Mouse (Mus musculus): ENCODE results near the gene Pclo.
"Not testable (repeated sequence)": the region's sequence is repeated elsewhere in the genome, so short reads cannot be mapped to it uniquely, and the experiment has no call there.

Pclo gene

DNA sequence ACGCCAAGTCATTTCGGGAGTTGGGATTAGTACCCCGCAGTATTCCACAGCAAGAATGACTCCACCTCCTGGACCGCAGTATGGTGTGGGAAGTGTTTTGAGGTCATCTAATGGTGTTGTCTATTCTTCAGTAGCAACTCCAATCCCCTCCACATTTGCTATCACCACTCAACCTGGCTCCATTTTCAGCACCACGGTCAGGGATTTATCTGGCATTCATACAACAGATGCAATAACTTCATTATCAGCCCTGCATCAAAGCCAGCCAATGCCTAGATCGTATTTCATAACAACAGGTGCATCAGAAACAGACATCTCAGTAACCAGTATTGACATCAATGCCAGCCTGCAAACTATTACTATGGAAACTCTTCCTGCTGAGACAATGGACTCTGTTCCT lies 165.7 kb downstream of the Pclo start:
- in situ Hi-C loops (cut with MboI, MseI) = no loop called here

DNA sequence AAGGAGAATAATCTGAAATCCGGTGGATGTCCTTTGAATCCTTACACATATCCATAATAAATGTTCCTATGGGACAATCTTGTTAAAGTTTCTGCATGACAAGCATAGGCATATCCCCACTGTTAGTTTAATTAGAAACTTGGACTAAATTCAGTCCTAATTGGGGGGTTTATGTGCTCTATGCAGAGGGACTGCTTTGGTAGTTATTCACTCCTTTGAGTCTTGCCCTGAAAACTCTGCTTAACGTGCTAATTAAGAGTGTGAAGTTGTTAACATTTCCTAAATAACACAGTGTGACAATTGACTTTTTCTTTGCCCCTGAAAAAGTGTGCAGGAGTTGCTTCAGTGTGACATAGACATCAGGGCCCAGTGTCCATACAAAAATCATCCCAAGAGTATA lies 177.3 kb downstream of the Pclo start:
- in situ Hi-C loops (cut with MboI, MseI) = no loop called here

DNA sequence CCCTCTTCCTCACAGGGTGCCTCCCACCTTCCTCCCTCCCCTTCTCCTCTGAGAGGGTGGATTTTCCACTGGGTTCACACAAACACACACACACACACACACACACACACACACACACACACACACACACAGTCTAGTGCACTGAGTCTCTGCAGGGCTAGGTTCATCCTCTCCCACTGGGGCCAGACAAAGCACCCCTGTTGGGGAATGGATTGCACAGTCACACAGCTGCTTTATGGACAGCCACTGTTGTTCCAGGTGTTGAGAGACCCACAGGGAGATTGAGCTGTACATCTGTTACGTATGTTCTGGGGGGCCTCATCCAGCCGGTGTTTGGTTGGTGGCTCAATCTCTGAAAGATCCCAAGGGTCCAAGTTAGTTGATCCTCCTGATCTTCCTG lies 182.0 kb downstream of the Pclo start:
- in situ Hi-C loops (cut with MboI, MseI) = no loop called here

DNA sequence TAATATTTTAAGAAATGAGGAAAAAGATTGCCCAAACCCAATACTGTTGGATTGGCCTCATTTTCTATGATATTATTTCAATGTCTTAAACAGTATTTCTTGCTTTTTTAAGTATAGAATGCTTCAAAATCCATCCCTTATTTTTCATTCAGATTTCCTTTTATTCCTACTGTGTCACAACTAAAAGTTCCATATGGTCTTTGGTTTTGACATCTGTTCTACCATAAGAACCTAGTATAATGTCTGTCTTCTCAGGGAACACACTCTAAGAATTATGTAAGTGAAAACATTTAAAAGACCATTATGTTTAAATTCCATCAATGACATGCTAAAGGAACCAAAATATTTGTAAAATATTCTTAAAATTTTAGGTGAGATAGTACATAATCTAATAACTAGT lies 186.2 kb downstream of the Pclo start:
- in situ Hi-C loops (cut with MboI, MseI) = no loop called here

DNA sequence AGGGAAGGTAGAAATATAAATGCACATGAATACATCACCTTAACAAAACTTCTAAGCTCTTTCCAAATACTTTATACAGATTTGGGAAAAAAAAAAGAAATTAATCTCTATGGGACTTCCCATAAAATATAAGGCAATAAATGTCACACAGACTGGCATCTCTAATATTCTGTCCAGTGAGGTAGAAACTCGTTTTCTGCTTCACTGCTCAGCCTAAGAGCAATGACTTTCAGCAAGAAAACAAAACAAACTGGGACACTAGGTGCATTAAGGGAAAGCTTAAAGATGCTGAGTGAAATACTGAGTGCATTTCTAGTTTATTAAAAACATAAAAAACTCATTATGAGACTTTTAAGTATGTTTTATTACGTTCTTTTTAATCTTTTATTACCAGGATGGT lies 190.7 kb downstream of the Pclo start:
- in situ Hi-C loops (cut with MboI, MseI) = no loop called here

DNA sequence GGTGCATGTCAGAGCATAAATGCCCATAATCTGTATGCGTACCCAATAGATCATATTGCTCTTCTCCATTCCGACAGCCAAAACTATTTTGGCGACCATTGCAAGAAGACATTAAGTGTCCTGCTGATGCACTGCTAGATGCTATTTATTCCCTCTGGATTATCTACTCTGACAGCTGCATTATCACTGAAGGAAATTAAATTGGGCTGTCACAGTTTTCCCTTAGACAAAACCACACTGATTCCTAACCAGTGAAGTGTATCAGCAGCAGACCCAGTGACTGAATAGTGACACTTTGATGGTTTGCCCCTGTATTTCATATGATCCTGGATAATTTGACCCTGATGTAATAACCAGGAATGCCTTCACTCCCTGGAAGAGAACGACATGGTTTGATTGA lies 192.6 kb downstream of the Pclo start:
- in situ Hi-C loops (cut with MboI, MseI) = no loop called here

DNA sequence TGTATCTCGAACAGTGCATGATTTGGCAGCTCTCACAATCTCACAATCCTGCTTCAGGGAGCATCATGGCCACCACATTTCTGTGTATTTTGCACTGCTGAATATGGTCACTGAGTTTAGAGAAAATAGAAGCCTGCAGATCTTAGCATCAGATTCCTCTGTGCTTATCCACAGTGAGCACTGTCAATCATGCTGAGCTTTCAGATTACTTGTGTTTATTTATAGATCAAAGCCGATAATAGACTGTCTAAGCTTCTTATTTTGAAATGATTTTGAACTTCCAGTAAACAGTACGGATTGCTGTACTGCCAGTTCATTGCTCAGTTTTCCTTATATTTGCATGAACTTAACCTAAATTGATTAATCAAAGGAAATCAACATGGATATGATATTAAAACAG lies 208.9 kb downstream of the Pclo start:
- in situ Hi-C loops (cut with MboI, MseI) = no loop called here

DNA sequence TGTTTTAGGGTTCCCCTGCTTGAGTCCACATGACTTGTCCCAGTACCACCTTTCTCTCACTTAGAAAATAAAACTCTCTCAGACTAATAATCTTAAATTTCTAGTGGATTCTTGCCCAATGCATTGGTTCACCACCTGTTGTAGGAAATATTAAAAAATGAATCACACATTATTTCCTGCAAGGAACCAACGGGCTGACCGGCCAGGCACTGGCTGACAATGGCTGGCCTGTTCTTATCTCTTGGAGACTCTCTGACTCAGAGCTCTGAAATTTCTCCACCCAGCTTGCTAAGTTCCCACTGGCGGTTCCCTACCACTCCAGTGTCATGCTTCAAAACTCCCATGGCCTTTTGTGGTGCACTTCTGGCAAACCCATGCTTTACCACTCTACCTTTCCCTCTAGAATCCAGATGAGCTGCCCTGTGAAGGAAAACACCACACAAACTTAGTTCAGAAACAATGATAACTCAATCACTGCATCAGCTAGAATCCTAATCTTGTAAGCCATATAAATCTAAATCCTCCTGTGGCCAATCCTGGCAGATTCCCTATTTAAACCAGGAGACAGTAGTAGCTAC lies 214.0 kb downstream of the Pclo start:
- in situ Hi-C loops (cut with MboI, MseI) = no loop called here

DNA sequence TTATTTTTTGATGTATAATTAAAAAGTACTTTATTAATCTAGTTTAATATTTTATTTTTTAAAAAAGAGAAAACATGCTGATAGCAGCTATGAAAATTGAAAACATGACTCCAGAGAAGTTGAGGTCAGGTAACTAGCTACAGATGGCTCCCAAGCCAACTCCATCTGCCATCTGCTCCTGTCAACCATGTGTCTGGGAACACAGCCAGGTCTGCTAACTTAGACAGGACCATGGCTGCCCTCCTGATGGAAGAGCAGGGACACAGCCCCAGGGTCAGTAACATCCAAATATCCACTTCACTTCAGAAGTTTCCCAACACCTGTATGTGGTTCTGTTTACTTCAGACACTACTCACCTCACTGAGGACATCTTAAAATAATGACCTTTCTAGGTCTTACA lies 236.2 kb downstream of the Pclo start:
- in situ Hi-C loops (cut with MboI, MseI) = no loop called here

DNA sequence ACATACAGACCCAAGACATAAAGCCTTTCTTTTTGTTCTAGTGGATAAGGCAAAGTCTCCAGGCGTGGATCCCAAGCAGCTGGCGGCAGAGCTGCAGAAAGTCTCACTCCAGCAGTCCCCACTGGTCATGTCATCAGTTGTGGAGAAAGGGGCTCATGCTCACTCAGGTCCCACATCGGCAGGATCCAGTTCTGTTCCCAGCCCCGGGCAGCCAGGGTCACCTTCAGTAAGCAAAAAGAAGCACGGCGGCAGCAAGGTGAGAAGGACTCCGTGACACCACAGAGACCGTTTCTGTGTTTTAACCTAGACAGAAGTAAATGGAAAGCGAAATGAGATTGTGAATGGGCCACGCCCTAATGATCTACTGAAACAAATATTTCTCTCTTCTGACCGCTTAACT lies 252.0 kb downstream of the Pclo start:
- in situ Hi-C loops (cut with MboI, MseI) = no loop called here

DNA sequence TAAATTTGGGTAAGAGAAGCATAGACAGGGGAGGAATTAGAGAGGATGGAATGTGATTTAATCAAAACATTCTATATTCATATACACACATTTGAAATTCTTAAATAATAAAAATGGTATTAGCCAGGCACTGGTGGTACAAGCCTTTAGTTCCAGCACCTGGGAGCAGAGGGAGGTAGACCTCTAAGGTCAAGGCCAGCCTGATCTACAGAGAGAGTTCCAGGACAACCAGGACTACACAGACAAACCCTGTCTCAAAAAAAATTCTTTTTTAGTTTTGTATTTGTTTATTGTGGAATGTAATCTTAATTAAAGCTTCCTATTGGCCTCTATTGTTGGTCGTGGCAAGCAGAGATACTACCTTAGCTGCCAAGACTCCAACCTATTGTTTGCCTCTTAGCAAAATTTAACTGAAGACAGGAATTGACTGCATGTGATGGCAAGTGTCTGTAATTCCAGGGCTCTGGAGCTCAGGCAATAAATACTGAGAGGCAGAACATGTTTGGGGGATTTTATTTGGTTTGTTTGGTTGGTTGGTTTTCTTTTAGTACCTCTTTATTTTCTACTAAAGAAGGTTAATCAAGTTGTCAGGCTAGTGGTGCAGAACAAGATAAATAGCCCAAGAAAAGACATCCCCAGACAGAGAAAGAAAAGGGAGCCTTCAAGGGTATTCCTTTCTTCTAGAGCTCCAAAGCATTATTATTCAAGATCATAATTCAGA lies 267.8 kb downstream of the Pclo start:
- in situ Hi-C loops (cut with MboI, MseI) = no loop called here

DNA sequence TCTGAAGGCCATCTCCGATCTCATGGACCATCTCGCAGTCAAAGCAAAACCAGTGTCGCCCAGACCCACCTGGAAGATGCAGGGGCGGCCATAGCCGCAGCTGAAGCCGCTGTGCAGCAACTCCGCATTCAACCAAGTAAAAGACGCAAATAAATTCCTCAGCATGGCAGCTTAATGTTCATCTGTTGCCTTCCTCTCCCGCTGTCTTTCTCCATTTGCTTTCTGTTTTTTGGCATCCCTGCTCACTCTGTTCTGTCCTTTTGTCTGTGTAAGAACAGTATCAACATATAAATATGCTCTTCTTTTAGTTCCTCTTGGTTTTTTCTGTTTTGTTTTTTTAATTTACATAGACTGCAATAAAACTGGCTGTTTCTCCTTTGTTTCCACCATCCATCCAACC lies 279.2 kb downstream of the Pclo start:
- in situ Hi-C loops (cut with MboI, MseI) = no loop called here

DNA sequence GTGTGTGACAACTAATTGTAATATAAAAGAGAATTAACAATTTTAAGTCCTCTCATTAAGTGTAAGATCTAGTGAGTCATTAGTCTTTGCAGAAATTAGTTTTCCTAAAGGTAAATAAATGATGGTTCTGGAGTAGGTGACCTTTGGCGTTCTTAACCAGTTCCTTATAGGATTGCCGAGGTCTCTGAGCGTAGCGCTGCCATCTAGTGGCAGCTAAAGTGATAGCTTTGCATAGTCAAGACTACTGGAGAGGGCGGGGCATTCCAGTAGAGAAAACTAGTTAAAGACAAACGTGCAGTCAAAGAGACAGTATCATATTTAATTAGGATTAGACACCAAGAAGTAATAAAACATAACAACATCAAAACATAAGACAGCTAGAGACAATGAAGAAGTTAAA lies 292.4 kb downstream of the Pclo start:
- in situ Hi-C loops (cut with MboI, MseI) = no loop called here

DNA sequence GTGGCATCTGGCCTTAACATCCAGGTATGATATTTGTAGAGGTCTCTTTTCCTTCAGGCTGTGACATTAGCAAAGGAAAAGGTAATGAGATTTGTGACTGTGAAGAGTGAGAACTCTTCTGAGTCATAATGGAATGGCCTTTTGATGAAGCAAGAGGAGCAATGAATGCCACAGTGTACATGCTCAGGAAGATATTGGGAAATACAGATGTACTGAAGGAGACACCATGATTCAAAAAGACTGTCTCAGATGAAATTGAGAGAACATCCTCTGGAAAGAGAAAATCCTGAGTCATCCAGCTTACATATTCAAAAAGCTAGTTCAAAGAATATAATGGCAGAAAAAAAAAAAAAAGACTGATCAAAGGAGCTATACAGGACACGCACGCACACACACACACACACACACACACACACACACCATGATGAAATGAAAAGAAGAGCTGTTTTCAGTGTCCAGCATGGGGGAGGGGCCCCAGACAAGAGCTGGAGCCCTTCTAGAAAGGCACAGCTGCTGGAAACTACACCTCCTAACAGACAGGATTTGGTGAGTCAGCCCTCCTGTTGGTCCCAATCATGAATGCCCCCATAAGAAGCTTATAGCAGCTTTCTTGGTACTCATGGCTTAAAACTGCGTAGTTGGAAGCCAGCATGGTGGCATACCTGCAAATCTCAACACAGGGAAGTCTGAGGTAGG lies 318.6 kb downstream of the Pclo start:
- in situ Hi-C loops (cut with MboI, MseI) = no loop called here

DNA sequence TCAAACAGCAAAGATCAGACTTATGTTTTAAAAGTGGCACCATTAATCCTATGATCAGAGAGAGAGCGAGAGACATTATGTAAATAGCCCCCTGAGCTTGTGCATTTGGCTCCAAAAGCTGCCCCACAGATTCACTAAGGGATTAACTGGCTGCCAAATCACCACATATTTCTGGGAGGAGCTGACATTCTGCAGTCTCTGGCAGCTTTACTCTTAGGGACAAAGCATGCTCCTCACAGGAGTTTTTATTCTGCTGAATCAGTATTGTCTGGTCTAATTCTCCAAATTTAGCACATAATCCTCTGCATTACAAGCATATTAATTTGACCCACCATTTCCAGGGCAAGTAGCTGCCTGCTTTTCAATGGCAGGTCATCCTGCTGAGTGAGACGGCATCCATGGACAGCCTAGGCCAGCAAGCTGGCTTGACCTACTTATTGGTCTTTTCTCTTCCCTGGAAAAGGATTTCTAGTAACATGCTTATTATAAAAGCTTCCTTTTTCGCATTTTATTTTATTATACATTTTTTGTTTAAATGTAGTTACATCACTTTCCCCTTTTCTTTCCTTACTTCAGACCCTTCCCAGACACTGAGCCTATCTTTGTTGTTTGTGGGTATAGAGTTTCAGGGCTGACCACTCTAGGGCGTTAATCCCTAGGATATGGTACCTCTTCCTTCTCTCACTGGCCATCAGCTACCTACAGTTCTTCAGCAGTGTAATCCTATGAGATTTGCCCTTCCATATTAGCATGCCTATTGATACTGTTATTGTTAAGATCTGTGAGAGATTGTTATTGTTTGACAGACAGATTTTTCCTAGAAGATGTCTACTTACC lies 319.7 kb downstream of the Pclo start:
- in situ Hi-C loops (cut with MboI, MseI) = no loop called here

DNA sequence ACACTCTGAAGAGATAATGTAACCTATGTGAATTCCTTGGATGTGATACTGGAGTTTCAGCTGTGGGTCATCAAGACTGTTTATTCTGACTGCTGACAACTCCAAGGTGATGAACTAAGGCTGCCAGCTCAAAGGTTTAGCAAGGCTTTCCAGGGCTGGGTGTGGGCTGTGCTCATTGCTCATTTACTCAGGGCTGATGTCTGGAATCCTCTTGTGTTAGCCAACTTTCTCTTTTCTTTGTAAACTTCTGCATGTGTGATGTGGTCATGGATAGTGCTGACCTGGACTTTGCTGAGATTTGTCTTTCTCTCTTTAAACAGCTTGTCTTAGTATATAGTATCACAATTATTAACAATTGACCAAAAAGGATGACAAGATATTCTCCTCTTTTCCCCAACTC lies 338.9 kb downstream of the Pclo start:
- in situ Hi-C loops (cut with MboI, MseI) = no loop called here

DNA sequence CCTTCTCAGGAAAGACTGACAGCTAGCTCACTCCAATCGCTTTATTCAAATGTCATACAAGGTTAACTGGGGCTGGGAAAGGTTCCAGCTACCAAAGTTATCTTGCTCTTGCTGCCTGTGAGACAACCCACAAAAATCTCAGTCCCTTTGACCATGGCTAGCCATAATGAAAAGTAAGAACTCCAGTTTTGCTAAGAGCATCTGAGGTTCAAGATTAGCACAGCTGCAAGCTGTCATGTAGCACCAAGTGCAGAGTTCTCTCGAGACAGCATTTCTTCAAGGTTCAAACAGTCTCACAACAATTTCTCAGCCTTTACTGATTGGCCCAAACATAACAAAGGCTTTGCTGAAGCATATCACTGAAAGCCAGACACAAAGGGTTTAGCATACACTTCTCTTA lies 370.6 kb downstream of the Pclo start:
- in situ Hi-C loops (cut with MboI, MseI) = not testable (repeated sequence)

DNA sequence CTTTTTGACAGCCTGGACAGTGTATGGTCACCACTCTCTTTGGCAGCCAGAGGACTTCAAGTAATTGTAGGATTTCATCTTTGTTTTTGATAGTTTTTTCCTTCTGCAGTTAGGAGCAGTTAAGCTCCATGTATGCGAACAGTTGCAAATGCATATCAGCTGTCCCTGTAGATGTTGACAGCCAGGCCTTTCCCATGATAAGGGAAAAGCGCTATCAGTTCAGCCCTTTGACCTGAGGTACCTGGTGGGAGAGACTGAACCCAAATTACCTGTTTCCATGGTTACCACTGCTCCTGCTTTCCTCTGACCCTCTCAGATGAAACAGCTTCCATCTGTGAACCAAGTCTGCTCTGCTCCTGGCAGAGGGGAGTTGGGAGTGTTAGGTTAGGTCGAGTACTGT lies 377.5 kb downstream of the Pclo start:
- in situ Hi-C loops (cut with MboI, MseI) = no loop called here

DNA sequence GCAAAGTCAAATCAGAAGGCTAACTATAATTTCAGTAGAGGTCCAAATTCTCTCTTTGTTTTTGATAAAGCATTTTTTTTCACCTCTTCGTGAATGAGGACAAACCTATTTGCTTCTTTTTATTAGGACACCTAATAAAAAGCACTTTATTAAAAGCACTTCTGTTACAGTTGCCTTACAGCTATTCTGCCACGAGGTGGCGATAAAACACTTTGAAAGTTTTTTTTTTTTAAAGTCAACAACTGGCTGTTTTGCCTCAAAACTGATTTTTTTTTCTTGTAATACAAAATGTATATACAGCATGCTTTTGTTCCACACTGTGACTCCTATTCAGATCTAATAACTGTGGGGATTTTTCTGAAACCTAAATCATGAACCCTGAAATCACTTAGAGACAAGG lies 388.8 kb downstream of the Pclo start:
- in situ Hi-C loops (cut with MboI, MseI) = not testable (repeated sequence)
